Mouse (Mus musculus) cortical plate, adult 2 months (tissue): Measurements from ENCODE around the gene Prcd.

Experiments used
- CTCF ChIP-seq: fragments of 200-500 bp; IDR thresholded peaks from 2 replicates; pipeline ENCODE4 v1.5.1; 2011; ENCODE audit warnings: mild to moderate bottlenecking, control low read depth, low read length; ENCODE audit not compliant: insufficient read depth; ENCODE audit errors: extremely low read depth
- POLR2A ChIP-seq: fragments of 200-500 bp; IDR thresholded peaks from 2 replicates; pipeline ENCODE4 v1.6.1; 2011; ENCODE audit warnings: mild to moderate bottlenecking, low read length, control low read depth; ENCODE audit not compliant: insufficient read depth; ENCODE audit errors: extremely low read depth

GRCm38 (mm10) chr11:116665289-116665688, 12.0 kb downstream of the Prcd start:
- TF ChIP-seq POLR2A (no peak), CTCF (no peak)
